Mouse (Mus musculus): Measurements from ENCODE around the gene Espl1. TPM values are rescaled to one million over a fixed set of nuclear protein-coding genes. Genes with fewer than 3 reads are reported as not detected.
"Not testable (repeated sequence)": the region's sequence is repeated elsewhere in the genome, so short reads cannot be mapped to it uniquely, and the experiment has no call there.

Gene Espl1
- polyA plus RNA-seq, 1 experiment from 2014 or later = 5.6 TPM

DNA sequence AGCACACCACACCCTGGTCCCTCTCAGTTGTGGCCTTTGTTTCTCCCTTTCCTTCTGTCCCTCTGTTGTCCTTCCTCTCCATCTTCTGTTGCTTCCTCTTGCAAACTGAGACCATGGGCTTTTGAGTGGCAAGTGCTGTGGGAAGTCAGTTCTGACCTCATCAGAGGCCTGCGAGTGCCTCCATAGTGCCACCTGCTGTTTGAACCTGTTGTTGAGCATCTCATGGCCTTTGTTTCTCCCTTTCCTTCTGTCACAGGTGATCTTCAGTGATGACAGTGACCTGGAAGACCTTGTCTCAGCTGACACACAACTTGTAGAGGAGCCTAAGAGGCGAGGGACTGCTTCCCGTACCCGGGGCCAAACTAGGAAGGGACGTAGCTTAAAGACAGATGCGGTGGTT, 20.2 kb downstream of the Espl1 start:
- Histone ChIP-seq H3K9ac (no peak overlapping the region), H3K27ac (replicated peaks) (no peak overlapping the region), H3K27me3 (no peaks in the 10 kb centered on the region), H3K4me1 (replicated peaks) (no peaks in the 10 kb centered on the region), H3K4me2 (no peak overlapping the region), H3K36me3 (peaks cover 18% of the 10 kb centered on the region), H3K9me3 (no peaks in the 10 kb centered on the region), H3K4me3 (no peak overlapping the region)
- 85% methylated on average over 6 of the region's 6 CpGs for WGBS
- peak; percentile 40; the same call in 1 of the 2 replicates for ATAC-seq (ENCODE audit: low read depth)

DNA sequence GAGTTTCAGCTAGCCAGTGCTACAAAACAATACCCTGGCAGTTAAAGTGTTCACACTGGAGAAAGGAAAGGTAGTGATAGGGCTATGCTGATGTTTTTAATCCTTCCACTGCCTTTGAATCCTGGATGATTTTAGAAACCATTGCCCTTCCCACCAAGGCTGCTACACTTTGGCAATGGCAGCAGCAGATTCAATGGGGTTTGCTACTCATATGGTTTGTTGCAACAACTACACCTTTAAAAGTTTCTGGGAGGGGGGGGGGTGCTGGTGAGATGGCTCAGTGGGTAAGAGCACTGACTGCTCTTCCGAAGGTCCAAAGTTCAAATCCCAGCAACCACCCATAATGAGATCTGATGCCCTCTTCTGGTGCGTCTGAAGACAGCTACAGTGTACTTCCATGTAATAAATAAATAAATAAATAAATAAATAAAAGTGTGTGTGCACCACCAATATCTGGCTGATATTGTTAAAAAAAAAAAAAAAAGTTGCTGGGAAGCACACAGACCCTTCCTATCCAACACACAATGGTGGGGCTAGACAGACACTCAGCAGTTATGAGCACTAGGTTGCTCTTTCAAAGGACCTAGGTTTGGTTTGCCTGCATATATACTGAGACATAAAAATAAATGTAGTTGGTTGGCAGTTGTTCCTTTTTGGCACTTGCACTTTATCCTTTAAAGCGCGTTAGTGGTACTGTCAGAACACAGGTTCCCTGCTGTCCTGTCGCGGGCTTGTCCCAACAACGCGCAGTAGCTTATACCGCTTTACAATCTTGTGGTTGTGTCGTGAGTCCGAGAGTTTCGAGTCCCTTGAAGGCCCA, 28.8 kb downstream of the Espl1 start:
- H3K36me3 ChIP-seq = peaks cover 22% of the 10 kb centered on the region

DNA sequence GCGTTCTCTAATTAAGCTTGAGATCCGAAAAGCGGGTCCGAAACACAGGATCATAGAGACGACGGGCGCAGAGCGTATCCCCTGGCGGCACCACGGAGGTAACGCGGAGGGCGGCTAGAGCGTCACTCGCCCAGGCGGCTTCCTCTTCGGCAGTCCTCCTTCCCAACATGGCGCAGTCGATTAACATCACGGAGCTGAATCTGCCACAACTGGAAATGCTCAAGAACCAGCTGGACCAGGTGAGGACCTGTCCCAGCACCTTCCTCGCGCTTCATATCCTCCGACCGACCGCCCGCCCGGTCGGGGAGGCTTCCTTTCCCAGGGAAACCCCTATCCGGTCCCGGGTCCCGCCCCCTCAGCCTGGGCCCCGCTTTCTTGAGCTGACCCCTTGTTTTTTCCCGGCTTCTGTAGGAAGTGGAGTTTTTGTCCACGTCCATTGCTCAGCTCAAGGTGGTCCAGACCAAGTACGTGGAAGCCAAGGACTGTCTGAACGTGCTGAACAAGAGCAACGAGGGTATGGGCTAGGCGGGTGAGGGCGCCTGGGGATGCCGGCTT, 30.0 kb downstream of the Espl1 start, which contains the start of gene Pfdn5:
TSS of gene Pfdn5 (plus strand) at position 95 of the 555 bp plus-strand sequence.
- peak within 1 kb of the TSS; percentile 81 for H3K27ac ChIP-seq (replicated peaks)
- WGBS = under 1% methylated on average over 40 of the region's 40 CpGs
- ATAC-seq (ENCODE audit: low read depth) = peak; percentile 92

More for the DNA sequence above, 28.8 kb downstream of the Espl1 start:
- WGBS = 81% methylated on average over 12 of the region's 12 CpGs
- no peaks in the 10 kb centered on the region for H3K9me3 ChIP-seq
- H3K27ac ChIP-seq (replicated peaks) = no peak overlapping the region
- peak overlapping the region; percentile 93 for H3K4me2 ChIP-seq
- peak overlapping the region; percentile 90 for H3K4me3 ChIP-seq
- H3K4me1 ChIP-seq (replicated peaks) = peaks cover 14% of the 10 kb centered on the region
- no peak overlapping the region for H3K9ac ChIP-seq
- ATAC-seq (ENCODE audit: low read depth) = no peak
- no peaks in the 10 kb centered on the region for H3K27me3 ChIP-seq

GRCm38 (mm10) chr15:102326892-102327291, 30.8 kb downstream of the Espl1 start:
- Histone ChIP-seq H3K4me2 (peak overlapping the region; percentile 93), H3K27ac (replicated peaks) (no peak overlapping the region), H3K9me3 (no peaks in the 10 kb centered on the region), H3K4me3 (peak overlapping the region; percentile 90), H3K4me1 (replicated peaks) (peaks cover 19% of the 10 kb centered on the region), H3K27me3 (no peaks in the 10 kb centered on the region), H3K36me3 (peaks cover 36% of the 10 kb centered on the region), H3K9ac (peak overlapping the region; percentile 89)
- no peak for ATAC-seq (ENCODE audit: low read depth)
- WGBS = 71% methylated on average over 8 of the region's 8 CpGs

More for the DNA sequence above, 30.0 kb downstream of the Espl1 start, which contains the start of gene Pfdn5:
- no peaks in the 10 kb centered on the region for H3K9me3 ChIP-seq
- H3K4me1 ChIP-seq (replicated peaks) = peaks cover 15% of the 10 kb centered on the region
- H3K9ac ChIP-seq = peak within 1 kb of the TSS; percentile 89
- peak within 1 kb of the TSS; percentile 90 for H3K4me3 ChIP-seq
- H3K36me3 ChIP-seq = peaks cover 34% of the 10 kb centered on the region
- H3K27me3 ChIP-seq = no peaks in the 10 kb centered on the region
- H3K4me2 ChIP-seq = peak within 1 kb of the TSS; percentile 93

DNA sequence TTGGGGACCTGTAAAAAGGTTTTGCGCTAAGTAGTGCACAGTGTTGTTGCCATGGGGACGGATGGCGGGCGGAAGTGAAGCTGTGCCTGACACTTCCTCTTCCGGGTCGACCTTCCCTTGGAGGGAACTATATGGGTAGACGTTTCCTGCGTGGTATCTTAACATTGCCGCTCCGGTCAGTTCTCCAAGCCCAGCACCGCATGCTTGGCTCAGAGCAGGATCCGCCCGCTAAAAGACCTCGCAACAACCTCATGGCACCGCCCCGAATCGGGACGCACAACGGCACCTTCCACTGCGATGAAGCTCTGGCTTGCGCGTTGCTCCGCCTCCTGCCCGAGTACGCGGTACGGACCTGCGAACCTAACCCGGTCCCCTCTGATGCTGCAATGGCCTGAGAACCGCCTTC, 35.5 kb downstream of the Espl1 start, which contains the start of gene Myg1:
TSS of gene Myg1 (plus strand) at position 100 of the 406 bp plus-strand sequence.
- Histone ChIP-seq H3K9me3 (no peaks in the 10 kb centered on the region), H3K36me3 (peaks cover 67% of the 10 kb centered on the region)
- WGBS = 0% methylated on average over 30 of the region's 30 CpGs

DNA sequence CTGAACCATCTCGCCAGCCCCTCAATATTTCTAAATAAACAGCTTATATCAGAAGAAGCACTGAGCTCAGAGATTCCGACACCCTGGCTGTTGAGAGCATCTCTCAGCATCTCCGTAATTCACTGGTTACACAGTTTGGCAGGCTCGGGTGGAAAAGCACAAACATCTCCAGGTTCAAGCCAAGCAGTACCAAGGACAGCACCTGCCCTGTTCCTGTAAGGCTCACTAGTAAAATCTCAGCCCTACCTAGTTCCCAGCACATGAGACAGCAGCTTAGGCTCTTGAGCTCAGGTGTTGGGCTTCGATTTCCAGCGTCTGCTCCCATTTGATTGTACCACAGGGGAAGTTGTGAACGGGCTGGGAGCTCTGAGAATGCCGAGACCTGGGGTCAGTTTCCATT, 39.2 kb downstream of the Espl1 start:
- no peak overlapping the region for H3K4me2 ChIP-seq
- no peak for ATAC-seq (ENCODE audit: low read depth)
- no peak overlapping the region for H3K9ac ChIP-seq
- H3K36me3 ChIP-seq = peaks cover 78% of the 10 kb centered on the region
- whole genome bisulfite sequencing = 90% methylated on average over 8 of the region's 8 CpGs
- no peak overlapping the region for H3K27ac ChIP-seq (replicated peaks)
- no peaks in the 10 kb centered on the region for H3K27me3 ChIP-seq
- peaks cover 24% of the 10 kb centered on the region for H3K4me1 ChIP-seq (replicated peaks)
- no peaks in the 10 kb centered on the region for H3K9me3 ChIP-seq
- no peak overlapping the region for H3K4me3 ChIP-seq

More for the DNA sequence above, 35.5 kb downstream of the Espl1 start, which contains the start of gene Myg1:
- no peaks in the 10 kb centered on the region for H3K27me3 ChIP-seq
- H3K9ac ChIP-seq = peak within 1 kb of the TSS; percentile 82
- H3K4me1 ChIP-seq (replicated peaks) = peaks cover 32% of the 10 kb centered on the region
- ATAC-seq (ENCODE audit: low read depth) = peak; percentile 94
- peak within 1 kb of the TSS; percentile 86 for H3K4me2 ChIP-seq
- H3K27ac ChIP-seq (replicated peaks) = peak within 1 kb of the TSS; percentile 67; the same call in 1 of the 2 replicates
- peak within 1 kb of the TSS; percentile 85 for H3K4me3 ChIP-seq

GRCm38 (mm10) chr15:102335925-102336324, 39.9 kb downstream of the Espl1 start:
- H3K9ac ChIP-seq; H3K9me3 ChIP-seq; H3K4me2 ChIP-seq; H3K4me3 ChIP-seq; H3K27me3 ChIP-seq; H3K27ac ChIP-seq (replicated peaks); ATAC-seq (ENCODE audit: low read depth): not testable (repeated sequence)
- 92% methylated on average over 5 of the region's 5 CpGs for WGBS
- H3K4me1 ChIP-seq (replicated peaks) = peaks cover 24% of the 10 kb centered on the region
- H3K36me3 ChIP-seq = peaks cover 75% of the 10 kb centered on the region

- H3K4me1 ChIP-seq (replicated peaks) = peaks cover 18% of the 10 kb centered on the region
- no peak overlapping the region for H3K4me2 ChIP-seq
- no peak overlapping the region for H3K4me3 ChIP-seq
- no peaks in the 10 kb centered on the region for H3K9me3 ChIP-seq
- no peak overlapping the region for H3K9ac ChIP-seq
- ATAC-seq (ENCODE audit: low read depth) = no peak
- H3K27me3 ChIP-seq = no peaks in the 10 kb centered on the region
- H3K27ac ChIP-seq (replicated peaks) = no peak overlapping the region
- 88% methylated on average over 4 of the region's 4 CpGs for WGBS
- H3K36me3 ChIP-seq = peaks cover 72% of the 10 kb centered on the region
Measured at GRCm38 (mm10) chr15:102336946-102337345, 40.9 kb downstream of the Espl1 start.

DNA sequence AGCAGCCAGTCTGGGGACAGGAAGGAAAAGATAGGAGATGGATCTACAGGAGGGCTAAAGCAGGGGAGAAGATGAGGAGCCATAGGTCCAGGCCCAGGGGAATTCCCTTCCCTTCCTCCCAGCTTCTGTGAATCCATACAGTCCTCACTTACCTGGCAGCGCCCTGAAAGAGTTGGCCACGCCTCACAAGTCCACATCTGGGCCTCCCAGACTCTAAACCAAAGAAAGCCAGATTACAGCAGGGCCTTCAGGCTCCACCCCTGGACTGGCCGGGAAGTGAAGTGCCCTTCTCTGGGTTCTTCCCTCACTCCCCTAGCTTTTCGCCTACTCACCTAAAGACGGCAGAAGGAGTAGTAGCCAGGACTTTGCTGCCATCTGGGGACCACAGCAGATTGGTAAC, 43.5 kb downstream of the Espl1 start:
- Histone ChIP-seq H3K4me3 (no peak overlapping the region), H3K9ac (no peak overlapping the region), H3K27ac (replicated peaks) (no peak overlapping the region), H3K36me3 (peaks cover 63% of the 10 kb centered on the region), H3K9me3 (no peaks in the 10 kb centered on the region), H3K4me1 (replicated peaks) (no peaks in the 10 kb centered on the region), H3K4me2 (no peak overlapping the region), H3K27me3 (no peaks in the 10 kb centered on the region)
- no peak for ATAC-seq (ENCODE audit: low read depth)
- 69% methylated on average over 5 of the region's 5 CpGs for WGBS

DNA sequence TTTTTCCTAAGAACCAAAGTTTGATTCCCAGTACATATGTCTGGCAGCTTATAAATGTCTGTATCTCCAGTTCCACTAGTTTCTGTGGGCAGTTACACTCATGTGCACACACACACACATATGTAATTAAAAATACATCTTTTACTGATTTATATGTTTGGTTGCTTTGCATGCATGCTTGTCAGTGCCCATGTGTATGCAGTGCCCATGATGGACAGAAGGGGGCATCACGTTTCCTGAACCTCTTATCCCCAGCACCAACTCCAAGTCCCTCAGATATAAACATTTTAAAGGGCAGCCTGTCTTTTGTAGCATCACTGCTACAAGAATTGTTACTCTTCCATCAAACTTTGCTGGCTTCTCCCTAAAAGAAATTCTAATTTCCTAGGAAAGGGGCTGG, 45.5 kb downstream of the Espl1 start:
- Histone ChIP-seq H3K36me3 (peaks cover 65% of the 10 kb centered on the region), H3K4me2 (no peak overlapping the region), H3K27ac (replicated peaks) (no peak overlapping the region), H3K27me3 (no peaks in the 10 kb centered on the region), H3K4me3 (no peak overlapping the region), H3K4me1 (replicated peaks) (no peaks in the 10 kb centered on the region), H3K9me3 (no peaks in the 10 kb centered on the region), H3K9ac (no peak overlapping the region)
- 5% methylated on average over 1 of the region's 1 CpGs for WGBS
- ATAC-seq (ENCODE audit: low read depth) = no peak

GRCm38 (mm10) chr15:102344490-102344889, 48.4 kb downstream of the Espl1 start:
- no peaks in the 10 kb centered on the region for H3K9me3 ChIP-seq
- H3K4me3 ChIP-seq = no peak overlapping the region
- H3K27me3 ChIP-seq = no peaks in the 10 kb centered on the region
- ATAC-seq (ENCODE audit: low read depth) = no peak
- peaks cover under 1% of the 10 kb centered on the region for H3K4me1 ChIP-seq (replicated peaks)
- 98% methylated on average over 3 of the region's 3 CpGs for WGBS
- H3K9ac ChIP-seq = no peak overlapping the region
- no peak overlapping the region for H3K27ac ChIP-seq (replicated peaks)
- H3K4me2 ChIP-seq = no peak overlapping the region
- peaks cover 41% of the 10 kb centered on the region for H3K36me3 ChIP-seq

DNA sequence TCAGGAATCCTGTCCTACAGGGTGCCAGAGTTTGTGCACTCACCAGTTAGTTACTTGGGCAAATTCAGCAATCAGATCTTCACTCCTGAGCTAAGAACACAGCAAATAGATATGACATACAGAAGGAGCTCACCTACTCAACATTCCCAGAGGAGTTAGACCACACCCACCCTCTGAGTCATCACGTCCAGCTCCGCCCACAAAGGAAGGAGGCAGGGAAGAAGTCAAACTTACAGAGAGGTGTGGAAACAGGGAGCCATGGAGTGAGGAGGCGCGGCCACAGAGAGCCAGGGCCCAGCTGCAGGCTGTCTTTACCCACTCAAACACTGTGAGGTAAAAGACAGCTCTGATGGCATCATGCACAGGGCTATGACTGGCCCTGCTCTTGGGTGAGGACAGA, 50.4 kb downstream of the Espl1 start:
- H3K36me3 ChIP-seq = peaks cover 30% of the 10 kb centered on the region
- H3K9me3 ChIP-seq = no peaks in the 10 kb centered on the region
- no peak overlapping the region for H3K9ac ChIP-seq
- 82% methylated on average over 4 of the region's 4 CpGs for WGBS
- H3K4me1 ChIP-seq (replicated peaks) = peaks cover 13% of the 10 kb centered on the region
- no peak overlapping the region for H3K4me3 ChIP-seq
- no peak for ATAC-seq (ENCODE audit: low read depth)
- no peaks in the 10 kb centered on the region for H3K27me3 ChIP-seq
- H3K4me2 ChIP-seq = no peak overlapping the region
- H3K27ac ChIP-seq (replicated peaks) = no peak overlapping the region

Data from neural tube, embryonic 13.5 days (tissue).